Mouse (Mus musculus) thymus, postnatal 4 days (tissue): ENCODE results near the gene Chsy1.

Source experiments
- DNase-seq: peaks from one replicate; pipeline ENCODE4 v3.0.0; 2021

Gene Chsy1

GRCm38 (mm10) chr7:66218193-66219014 is 109.1 kb downstream of the Chsy1 start:
- no peak for DNase-seq

- no peak for DNase-seq
These were observed 109.9 kb downstream of the Chsy1 start for GRCm38 (mm10) chr7:66219028-66219793.

GRCm38 (mm10) chr7:66219794-66220227 is 110.5 kb downstream of the Chsy1 start:
- DNase-seq: no peak

GRCm38 (mm10) chr7:66222621-66223091 is 113.3 kb downstream of the Chsy1 start:
- DNase-seq: no peak
